Mouse (Mus musculus) forebrain, postnatal 0 days (tissue): ENCODE results near the gene Edar. TPM values are rescaled to one million over a fixed set of nuclear protein-coding genes. Genes with fewer than 3 reads are reported as not detected.

ENCODE experiments used
- ATAC-seq: fragments of 200-750 bp; cut with Nextera tagmentation; 2 replicates; pipeline ENCODE4 v1.8.0; 2017; ENCODE audit warnings: mild to moderate bottlenecking, moderate library complexity
- DNase-seq: peaks from one replicate; pipeline ENCODE4 v3.0.0-alpha.2; 2015
- H3K27ac ChIP-seq: fragments of 300-500 bp; sonication (generic); 2 replicates; pipeline ENCODE4 v1.5.1; 2014; ENCODE audit warnings: low read depth, mild to moderate bottlenecking, antibody characterized with exemption, low read length, moderate library complexity, mixed read lengths
- H3K27me3 ChIP-seq: fragments of 300-500 bp; sonication (generic); 2 replicates; pipeline ENCODE4 v1.6.1; 2014; ENCODE audit warnings: mild to moderate bottlenecking, low read length, mixed read lengths; ENCODE audit not compliant: insufficient read depth
- H3K36me3 ChIP-seq: fragments of 300-500 bp; sonication (generic); 2 replicates; pipeline ENCODE4 v1.6.1; 2014; ENCODE audit warnings: mild to moderate bottlenecking, moderate library complexity; ENCODE audit not compliant: insufficient read depth
- H3K4me1 ChIP-seq: fragments of 300-500 bp; sonication (generic); 2 replicates; pipeline ENCODE4 v1.6.1; 2014; ENCODE audit warnings: antibody characterized with exemption; ENCODE audit not compliant: insufficient read depth
- H3K4me2 ChIP-seq: fragments of 300-500 bp; sonication (generic); 2 replicates; pipeline ENCODE4 v1.6.1; 2014; ENCODE audit warnings: low read depth, mild to moderate bottlenecking, moderate library complexity
- H3K4me3 ChIP-seq: fragments of 300-500 bp; sonication (generic); 2 replicates; pipeline ENCODE4 v1.5.1; 2014; ENCODE audit warnings: low read depth, low read length, mixed read lengths
- H3K9ac ChIP-seq: fragments of 300-500 bp; sonication (generic); 2 replicates; pipeline ENCODE4 v1.6.1; 2014; ENCODE audit warnings: mild to moderate bottlenecking
- H3K9me3 ChIP-seq: fragments of 300-500 bp; sonication (generic); 2 replicates; pipeline ENCODE4 v1.6.1; 2016; ENCODE audit warnings: low read length
- CTCF ChIP-seq: sonication (generic); IDR thresholded peaks from 2 replicates; pipeline ENCODE4 v1.5.1; 2016; ENCODE audit warnings: antibody characterized with exemption, control low read depth, low read depth
- WGBS: fragments of 180-500 bp; shearing (Covaris S2); extraction: QIAGEN DNeasy Blood & Tissue Kit; methylation state at CpG from one replicate; pipeline ENCODE4 v1.1.7; 2014; 5-methylcytosine and 5-hydroxymethylcytosine counted together
- polyA plus RNA-seq: library from polyadenylated mRNA; unstranded; fragments of >200 nt; fragmentation: Nextera tagmentation; extraction: Ambion mirVana; gene quantifications from 2 replicates; pipeline ENCODE4 v1.2.1, GENCODE M21; 2015
- total RNA-seq: library from RNA; depleted of rRNA; stranded (reverse); fragments of >200 nt; gene quantifications from 2 replicates; pipeline ENCODE4 v1.2.3, GENCODE M21; 2014; rRNA removed

The Edar gene
- total and polyA plus RNA-seq, 2 experiments from 2014 or later, result 0.38 to 0.90 TPM

- Histone ChIP-seq H3K27ac (no peak overlapping the region), H3K9me3 (0 out of 2 replicates have a peak, but pooled peaks cover 3% of the 10 kb centered on the region), H3K27me3 (no peaks in the 10 kb centered on the region), H3K4me3 (no peak overlapping the region), H3K4me2 (no peak overlapping the region), H3K9ac (no peak overlapping the region), H3K36me3 (no peaks in the 10 kb centered on the region), H3K4me1 (no peaks in the 10 kb centered on the region)
- 87% methylated on average over 3 of the region's 3 CpGs for WGBS
- DNase-seq (no peak), ATAC-seq (no peak)
- no peak for TF ChIP-seq CTCF
These were observed 81.0 kb downstream of the Edar start for GRCm38 (mm10) chr10:58594486-58594885.

- DNase-seq (no peak), ATAC-seq (no peak)
- Histone ChIP-seq H3K9me3 (no peaks in the 10 kb centered on the region), H3K27ac (no peak overlapping the region), H3K36me3 (no peaks in the 10 kb centered on the region), H3K4me3 (no peak overlapping the region), H3K9ac (no peak overlapping the region), H3K4me1 (no peaks in the 10 kb centered on the region), H3K4me2 (no peak overlapping the region), H3K27me3 (no peaks in the 10 kb centered on the region)
- no peak for TF ChIP-seq CTCF
- WGBS, result 75% methylated on average over 5 of the region's 5 CpGs
These were observed 89.8 kb downstream of the Edar start for GRCm38 (mm10) chr10:58585427-58586223.

GRCm38 (mm10) chr10:58560521-58560920 is 114.9 kb downstream of the Edar start:
- Histone ChIP-seq H3K27me3 (no peaks in the 10 kb centered on the region), H3K4me1 (no peaks in the 10 kb centered on the region), H3K9ac (no peak overlapping the region), H3K9me3 (no peaks in the 10 kb centered on the region), H3K36me3 (no peaks in the 10 kb centered on the region), H3K27ac (no peak overlapping the region), H3K4me2 (no peak overlapping the region), H3K4me3 (no peak overlapping the region)
- no peak for TF ChIP-seq CTCF
- DNase-seq (no peak), ATAC-seq (no peak)
- WGBS, result 88% methylated on average over 6 of the region's 6 CpGs

GRCm38 (mm10) chr10:58559901-58560300 is 115.6 kb downstream of the Edar start:
- peak; percentile 82 for ATAC-seq
- Histone ChIP-seq H3K27ac (no peak overlapping the region), H3K27me3 (no peaks in the 10 kb centered on the region), H3K4me3 (no peak overlapping the region), H3K4me2 (no peak overlapping the region), H3K36me3 (no peaks in the 10 kb centered on the region), H3K4me1 (no peaks in the 10 kb centered on the region), H3K9ac (no peak overlapping the region), H3K9me3 (no peaks in the 10 kb centered on the region)
- 7% methylated on average over 3 of the region's 3 CpGs for WGBS
- TF ChIP-seq CTCF, result peak; percentile 87
- DNase-seq, result peak; percentile 84

- Histone ChIP-seq H3K36me3 (no peaks in the 10 kb centered on the region), H3K4me2 (no peak overlapping the region), H3K27me3 (no peaks in the 10 kb centered on the region), H3K4me1 (no peaks in the 10 kb centered on the region), H3K9ac (no peak overlapping the region), H3K4me3 (no peak overlapping the region), H3K9me3 (no peaks in the 10 kb centered on the region), H3K27ac (no peak overlapping the region)
- DNase-seq, result peak; percentile 67
- TF ChIP-seq CTCF, result peak; percentile 68
- peak; percentile 60; the same call in 1 of the 2 replicates for ATAC-seq
- WGBS, result 26% methylated on average over 7 of the region's 7 CpGs
These were observed 116.4 kb downstream of the Edar start for GRCm38 (mm10) chr10:58559098-58559497.

GRCm38 (mm10) chr10:58554693-58555387 is 120.6 kb downstream of the Edar start:
- Histone ChIP-seq H3K27me3 (no peaks in the 10 kb centered on the region), H3K4me1 (no peaks in the 10 kb centered on the region), H3K4me3 (no peak overlapping the region), H3K36me3 (no peaks in the 10 kb centered on the region), H3K4me2 (no peak overlapping the region), H3K9me3 (no peaks in the 10 kb centered on the region), H3K9ac (no peak overlapping the region), H3K27ac (no peak overlapping the region)
- no peak for TF ChIP-seq CTCF
- DNase-seq (peak; percentile 21), ATAC-seq (peak; percentile 67)
- WGBS, result 75% methylated on average over 8 of the region's 8 CpGs

Other genes with a start within 250 kb of the Edar start
- gene Ranbp2, start 228.7 kb downstream of the Edar start, total RNA-seq, result 51.6 and 65.4 TPM in 2 replicates
- gene Ranbp2, start 228.7 kb downstream of the Edar start, polyA plus RNA-seq, result 7.1 and 10.9 TPM in 2 replicates
- gene Ccdc138, start 177.7 kb downstream of the Edar start, total RNA-seq, result 7.8 and 7.9 TPM in 2 replicates
- gene Ccdc138, start 177.7 kb downstream of the Edar start, polyA plus RNA-seq, result 4.9 and 9.4 TPM in 2 replicates
- not detected in 2 replicates for gene Gm17542, start 42.6 kb upstream of the Edar start, total RNA-seq
- not detected in 2 replicates for gene Gm17542, start 42.6 kb upstream of the Edar start, polyA plus RNA-seq
- 35.5 and 38.1 TPM in 2 replicates for gene Sh3rf3, start 137.7 kb upstream of the Edar start, total RNA-seq
- gene Sh3rf3, start 137.7 kb upstream of the Edar start, polyA plus RNA-seq, result 6.6 and 10.1 TPM in 2 replicates